Mouse (Mus musculus): ENCODE measurements at regions not wholly inside any gene's neighbourhood (a gene's known extent, or its start where the extent isn't known, plus 50 kb on each side); places are given as distances from the start of the nearest gene placed in this dataset.

DNA sequence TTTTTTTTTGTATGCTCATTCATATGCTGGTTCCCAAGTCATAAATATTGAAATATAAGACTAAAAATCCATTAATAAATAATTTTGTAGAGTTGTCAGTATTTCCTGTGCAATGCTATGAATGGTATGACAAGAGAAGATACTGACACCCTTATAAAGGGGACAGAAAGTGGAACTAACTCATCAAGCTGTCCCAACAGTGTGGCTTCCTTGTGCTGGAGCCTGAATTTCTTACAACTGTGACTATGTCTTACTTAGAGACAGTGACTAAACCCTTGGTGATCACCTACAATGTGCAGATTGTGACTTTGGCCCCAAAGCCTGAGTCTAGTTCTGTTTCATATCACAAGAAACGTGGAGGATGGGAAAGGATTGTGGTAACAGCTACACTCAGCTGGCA lies 203.8 kb upstream of the Map3k1 start:
- H3K27me3 ChIP-seq (ENCODE audit: control insufficient read depth, insufficient read depth, low read length), result no peaks in the 10 kb centered on the region
- no peak for ATAC-seq (ENCODE audit: insufficient number of reproducible peaks, low FRiP score, low TSS enrichment, low read depth)
- 76% methylated on average over 1 of the region's 1 CpGs for WGBS
- H3K4me1 ChIP-seq (ENCODE audit: control insufficient read depth, insufficient read depth, low read length), result no peaks in the 10 kb centered on the region
- no peaks in the 10 kb centered on the region; the same call in 1 of the 2 replicates for H3K9me3 ChIP-seq (ENCODE audit: control insufficient read depth, low read length)
- no peak overlapping the region for H3K27ac ChIP-seq (replicated peaks; ENCODE audit: low read depth, low read length)
- H3K36me3 ChIP-seq (ENCODE audit: control insufficient read depth, insufficient read depth, low read length), result no peaks in the 10 kb centered on the region
- H3K9ac ChIP-seq (ENCODE audit: low read length), result no peak overlapping the region
- DNase-seq (ENCODE audit: low spot score), result no peak
- no peak overlapping the region for H3K4me3 ChIP-seq (ENCODE audit: low read depth, low read length)
- H3K4me2 ChIP-seq (ENCODE audit: low read depth, severe bottlenecking), result no peak overlapping the region

GRCm38 (mm10) chr13:112015083-112015482 lies 206.3 kb upstream of the Map3k1 start:
- ATAC-seq (ENCODE audit: insufficient number of reproducible peaks, low FRiP score, low TSS enrichment, low read depth) (no peak), DNase-seq (ENCODE audit: low spot score) (no peak)
- no peak overlapping the region for H3K9ac ChIP-seq (ENCODE audit: low read length)
- no peak overlapping the region for H3K4me3 ChIP-seq (ENCODE audit: low read depth, low read length)
- H3K27me3 ChIP-seq (ENCODE audit: control insufficient read depth, insufficient read depth, low read length), result no peaks in the 10 kb centered on the region
- no peaks in the 10 kb centered on the region for H3K9me3 ChIP-seq (ENCODE audit: control insufficient read depth, low read length)
- H3K4me2 ChIP-seq (ENCODE audit: low read depth, severe bottlenecking), result no peak overlapping the region
- no peaks in the 10 kb centered on the region for H3K36me3 ChIP-seq (ENCODE audit: control insufficient read depth, insufficient read depth, low read length)
- no peak overlapping the region for H3K27ac ChIP-seq (replicated peaks; ENCODE audit: low read depth, low read length)
- H3K4me1 ChIP-seq (ENCODE audit: control insufficient read depth, insufficient read depth, low read length), result no peaks in the 10 kb centered on the region
- WGBS, result 93% methylated on average over 3 of the region's 3 CpGs

- Histone ChIP-seq H3K36me3 (ENCODE audit: control insufficient read depth, insufficient read depth, low read length) (no peaks in the 10 kb centered on the region), H3K9ac (ENCODE audit: low read length) (no peak overlapping the region), H3K4me3 (ENCODE audit: low read depth, low read length) (no peak overlapping the region), H3K27me3 (ENCODE audit: control insufficient read depth, insufficient read depth, low read length) (no peaks in the 10 kb centered on the region), H3K4me2 (ENCODE audit: low read depth, severe bottlenecking) (no peak overlapping the region), H3K9me3 (ENCODE audit: control insufficient read depth, low read length) (no peaks in the 10 kb centered on the region), H3K27ac (replicated peaks; ENCODE audit: low read depth, low read length) (no peak overlapping the region), H3K4me1 (ENCODE audit: control insufficient read depth, insufficient read depth, low read length) (no peaks in the 10 kb centered on the region)
- ATAC-seq (ENCODE audit: insufficient number of reproducible peaks, low FRiP score, low TSS enrichment, low read depth) (no peak), DNase-seq (ENCODE audit: low spot score) (no peak)
Observed at GRCm38 (mm10) chr13:112016280-112016679, 207.5 kb upstream of the Map3k1 start.

- Histone ChIP-seq H3K9me3 (ENCODE audit: control insufficient read depth, low read length) (no peaks in the 10 kb centered on the region), H3K27me3 (ENCODE audit: control insufficient read depth, insufficient read depth, low read length) (no peaks in the 10 kb centered on the region), H3K27ac (replicated peaks; ENCODE audit: low read depth, low read length) (no peak overlapping the region), H3K4me1 (ENCODE audit: control insufficient read depth, insufficient read depth, low read length) (0 out of 2 replicates have a peak, but pooled peaks cover 3% of the 10 kb centered on the region), H3K4me3 (ENCODE audit: low read depth, low read length) (no peak overlapping the region), H3K9ac (ENCODE audit: low read length) (no peak overlapping the region), H3K36me3 (ENCODE audit: control insufficient read depth, insufficient read depth, low read length) (no peaks in the 10 kb centered on the region), H3K4me2 (ENCODE audit: low read depth, severe bottlenecking) (no peak overlapping the region)
- no peak for DNase-seq (ENCODE audit: low spot score)
- 87% methylated on average over 7 of the region's 7 CpGs for WGBS
- no peak for ATAC-seq (ENCODE audit: insufficient number of reproducible peaks, low FRiP score, low TSS enrichment, low read depth)
Observed at GRCm38 (mm10) chr13:112018497-112019281, 209.9 kb upstream of the Map3k1 start.

GRCm38 (mm10) chr13:112019575-112019974 lies 210.8 kb upstream of the Map3k1 start:
- DNase-seq (ENCODE audit: low spot score), result no peak
- no peak overlapping the region for H3K4me2 ChIP-seq (ENCODE audit: low read depth, severe bottlenecking)
- H3K4me3 ChIP-seq (ENCODE audit: low read depth, low read length), result no peak overlapping the region
- H3K9me3 ChIP-seq (ENCODE audit: control insufficient read depth, low read length), result no peaks in the 10 kb centered on the region
- H3K27ac ChIP-seq (replicated peaks; ENCODE audit: low read depth, low read length), result no peak overlapping the region
- H3K4me1 ChIP-seq (ENCODE audit: control insufficient read depth, insufficient read depth, low read length), result 0 out of 2 replicates have a peak, but pooled peaks cover 3% of the 10 kb centered on the region
- no peaks in the 10 kb centered on the region for H3K27me3 ChIP-seq (ENCODE audit: control insufficient read depth, insufficient read depth, low read length)
- no peaks in the 10 kb centered on the region for H3K36me3 ChIP-seq (ENCODE audit: control insufficient read depth, insufficient read depth, low read length)
- no peak for ATAC-seq (ENCODE audit: insufficient number of reproducible peaks, low FRiP score, low TSS enrichment, low read depth)
- 85% methylated on average over 5 of the region's 5 CpGs for WGBS
- no peak overlapping the region for H3K9ac ChIP-seq (ENCODE audit: low read length)

GRCm38 (mm10) chr13:112023171-112023570 lies 214.4 kb upstream of the Map3k1 start:
- Histone ChIP-seq H3K27me3 (ENCODE audit: control insufficient read depth, insufficient read depth, low read length) (no peaks in the 10 kb centered on the region), H3K4me3 (ENCODE audit: low read depth, low read length) (no peak overlapping the region), H3K9ac (ENCODE audit: low read length) (no peak overlapping the region), H3K27ac (replicated peaks; ENCODE audit: low read depth, low read length) (no peak overlapping the region), H3K9me3 (ENCODE audit: control insufficient read depth, low read length) (no peaks in the 10 kb centered on the region), H3K4me1 (ENCODE audit: control insufficient read depth, insufficient read depth, low read length) (0 out of 2 replicates have a peak, but pooled peaks cover 3% of the 10 kb centered on the region), H3K36me3 (ENCODE audit: control insufficient read depth, insufficient read depth, low read length) (no peaks in the 10 kb centered on the region), H3K4me2 (ENCODE audit: low read depth, severe bottlenecking) (no peak overlapping the region)
- WGBS, result 31% methylated on average over 4 of the region's 4 CpGs
- DNase-seq (ENCODE audit: low spot score), result no peak
- no peak for ATAC-seq (ENCODE audit: insufficient number of reproducible peaks, low FRiP score, low TSS enrichment, low read depth)

- WGBS, result 85% methylated on average over 15 of the region's 15 CpGs
- H3K27me3 ChIP-seq (ENCODE audit: control insufficient read depth, insufficient read depth, low read length), result no peaks in the 10 kb centered on the region
- 0 out of 2 replicates have a peak, but pooled peaks cover 3% of the 10 kb centered on the region for H3K4me1 ChIP-seq (ENCODE audit: control insufficient read depth, insufficient read depth, low read length)
- H3K9ac ChIP-seq (ENCODE audit: low read length), result no peak overlapping the region
- no peaks in the 10 kb centered on the region for H3K9me3 ChIP-seq (ENCODE audit: control insufficient read depth, low read length)
- H3K4me2 ChIP-seq (ENCODE audit: low read depth, severe bottlenecking), result no peak overlapping the region
- H3K27ac ChIP-seq (replicated peaks; ENCODE audit: low read depth, low read length), result no peak overlapping the region
- no peak overlapping the region for H3K4me3 ChIP-seq (ENCODE audit: low read depth, low read length)
- ATAC-seq (ENCODE audit: insufficient number of reproducible peaks, low FRiP score, low TSS enrichment, low read depth) (no peak), DNase-seq (ENCODE audit: low spot score) (no peak)
- no peaks in the 10 kb centered on the region for H3K36me3 ChIP-seq (ENCODE audit: control insufficient read depth, insufficient read depth, low read length)
Observed at GRCm38 (mm10) chr13:112024667-112025585, 216.1 kb upstream of the Map3k1 start.

DNA sequence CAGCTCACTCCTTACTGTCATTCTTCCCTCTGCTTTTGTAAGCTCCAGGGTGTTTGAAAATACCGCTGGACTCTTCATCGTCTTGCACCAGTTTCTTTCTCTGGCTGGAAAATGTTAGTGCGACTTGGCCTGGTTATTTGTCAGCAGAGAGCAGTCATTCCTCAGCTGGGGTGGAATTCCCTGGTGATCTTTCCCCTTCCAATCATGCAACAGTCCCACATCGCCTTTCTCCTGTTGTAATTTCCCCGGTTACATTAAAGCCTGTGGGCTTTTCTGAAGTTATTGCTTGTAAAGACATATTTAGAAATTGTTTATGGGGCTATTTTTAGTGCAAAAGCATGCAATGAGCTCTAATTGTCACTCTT lies 216.8 kb upstream of the Map3k1 start:
- Histone ChIP-seq H3K36me3 (ENCODE audit: control insufficient read depth, insufficient read depth, low read length) (no peaks in the 10 kb centered on the region), H3K27me3 (ENCODE audit: control insufficient read depth, insufficient read depth, low read length) (no peaks in the 10 kb centered on the region), H3K4me1 (ENCODE audit: control insufficient read depth, insufficient read depth, low read length) (0 out of 2 replicates have a peak, but pooled peaks cover 3% of the 10 kb centered on the region), H3K9ac (ENCODE audit: low read length) (no peak overlapping the region), H3K4me2 (ENCODE audit: low read depth, severe bottlenecking) (no peak overlapping the region), H3K27ac (replicated peaks; ENCODE audit: low read depth, low read length) (no peak overlapping the region), H3K4me3 (ENCODE audit: low read depth, low read length) (no peak overlapping the region), H3K9me3 (ENCODE audit: control insufficient read depth, low read length) (no peaks in the 10 kb centered on the region)
- ATAC-seq (ENCODE audit: insufficient number of reproducible peaks, low FRiP score, low TSS enrichment, low read depth) (no peak), DNase-seq (ENCODE audit: low spot score) (no peak)
- WGBS, result 91% methylated on average over 5 of the region's 5 CpGs

Measured in limb, embryonic 11.5 days (tissue).